Mouse (Mus musculus) gastrocnemius, postnatal 36 days (tissue): Measurements from ENCODE around the gene Blvra. TPM values are rescaled to one million over a fixed set of nuclear protein-coding genes. Genes with fewer than 3 reads are reported as not detected.
"Not testable (repeated sequence)": the region's sequence is repeated elsewhere in the genome, so short reads cannot be mapped to it uniquely, and the experiment has no call there.

Source experiments
- DNase-seq, 2 experiments: peaks; one replicate each; pipeline ENCODE4 v3.0.0; 2022
- intact Hi-C: fragments of 180-260 bp; cut with DNase I; formaldehyde crosslinking; loops from one replicate; pipeline ENCODE4 v1.15.1; 2025
- microRNA-seq, 2 experiments: library from miRNA; unstranded; fragments of <30 nt; microRNA quantifications; one replicate each; pipeline ENCODE4 v1.2.0; 2021
- total RNA-seq, 2 experiments: library from RNA; stranded (reverse); gene quantifications; 2 replicates each; pipeline ENCODE4 v1.2.3; 2021

Gene Blvra
- total RNA-seq, 2 experiments from 2014 or later = 11.6 to 11.7 TPM

- intact Hi-C loops, DNase-seq: not testable (repeated sequence)
These were observed 64.8 kb downstream of the Blvra start for GRCm38 (mm10) chr2:127135255-127135654.

- no peak for DNase-seq
- intact Hi-C loops = no loop called here
These were observed 66.5 kb downstream of the Blvra start for GRCm38 (mm10) chr2:127136979-127137378.

GRCm38 (mm10) chr2:127137838-127138420 is 67.5 kb downstream of the Blvra start:
- DNase-seq = no peak
- intact Hi-C loops = no loop called here

- intact Hi-C loops = no loop called here
- no peak for DNase-seq
These were observed 68.0 kb downstream of the Blvra start for GRCm38 (mm10) chr2:127138449-127138848.

- DNase-seq = peak in 1 of 2 experiments; percentile 17
- intact Hi-C loops = no loop called here
These were observed 68.6 kb downstream of the Blvra start for GRCm38 (mm10) chr2:127139094-127139493.

GRCm38 (mm10) chr2:127139605-127140004 is 69.1 kb downstream of the Blvra start:
- DNase-seq = no peak
- intact Hi-C loops = no loop called here

- DNase-seq = no peak
- intact Hi-C loops = no loop called here
These were observed 69.5 kb downstream of the Blvra start for GRCm38 (mm10) chr2:127140011-127140410.

GRCm38 (mm10) chr2:127142031-127142430 is 71.6 kb downstream of the Blvra start:
- no peak for DNase-seq
- intact Hi-C loops = no loop called here

GRCm38 (mm10) chr2:127142577-127143157 is 72.2 kb downstream of the Blvra start:
- intact Hi-C loops = no loop called here

GRCm38 (mm10) chr2:127143158-127144063 is 72.9 kb downstream of the Blvra start, which contains the start of gene Itpripl1:
TSS of gene Itpripl1 (minus strand) at chr2:127143442.
- peak; percentile 75 to 80 for DNase-seq
- intact Hi-C loops = no loop called here

More at GRCm38 (mm10) chr2:127142577-127143157, 72.2 kb downstream of the Blvra start:
- DNase-seq = no peak

- DNase-seq = no peak
- intact Hi-C loops = no loop called here
These were observed 75.2 kb downstream of the Blvra start for GRCm38 (mm10) chr2:127145699-127146098.

Small RNAs within 50 kb of the gene (microRNA-seq; reads per million reads assigned to microRNA genes)
- 0 reads per million in 2 experiments for gene Gm24081

Other genes with a start within 250 kb of the Blvra start
- gene Trpm7, start 194.4 kb upstream of the Blvra start, total RNA-seq = 10 to 100 TPM; 21.7 to 30.7 TPM
- gene Sppl2a, start 137.4 kb upstream of the Blvra start, total RNA-seq = 10 to 100 TPM; 64.2 to 64.3 TPM
- 1 to 10 TPM; 6.6 to 8.7 TPM for gene Ap4e1, start 61.9 kb upstream of the Blvra start, total RNA-seq
- gene Ncaph, start 63.3 kb downstream of the Blvra start, total RNA-seq = 1 to 10 TPM; 1.5 to 1.8 TPM
- gene Itpripl1, start 72.8 kb downstream of the Blvra start, total RNA-seq = 1 to 10 TPM; 5.2 TPM
- under 1 TPM; 0.46 to 0.89 TPM for gene 1810024B03Rik, start 137.6 kb downstream of the Blvra start, total RNA-seq
- gene Snrnp200, start 137.7 kb downstream of the Blvra start, total RNA-seq = 10 to 100 TPM; 33.0 to 39.4 TPM
- gene Ciao1, start 177.2 kb downstream of the Blvra start, total RNA-seq = 10 to 100 TPM; 48.6 to 51.0 TPM
- 10 to 100 TPM; 21.0 TPM for gene Tmem127, start 177.2 kb downstream of the Blvra start, total RNA-seq
- 100 to 1,000 TPM in 1 of 2 experiments, 10 to 100 TPM in 1; 89.2 to 110 TPM for gene Stard7, start 199.6 kb downstream of the Blvra start, total RNA-seq